Mouse (Mus musculus) layer of hippocampus, adult 2 months (tissue): ENCODE data around the gene Fkbp5. TPM values are rescaled to one million over a fixed set of nuclear protein-coding genes. Genes with fewer than 3 reads are reported as not detected.
"Not testable (repeated sequence)": the region's sequence is repeated elsewhere in the genome, so short reads cannot be mapped to it uniquely, and the experiment has no call there.

ENCODE experiments used
- DNase-seq, 2 experiments: peaks; one replicate each; pipeline ENCODE4 v3.0.0; 2022; ENCODE audit warnings: low spot score in 2 of 2
- H3K27ac ChIP-seq: fragments of 200-600 bp; 2 replicates; pipeline ENCODE4 v1.8.1; 2022
- H3K4me3 ChIP-seq: fragments of 200-600 bp; 2 replicates; pipeline ENCODE4 v1.8.1; 2022; ENCODE audit warnings: mild to moderate bottlenecking
- CTCF ChIP-seq: fragments of 200-600 bp; conservative IDR thresholded peaks from 2 replicates; pipeline ENCODE4 v1.8.1; 2022; ENCODE audit warnings: antibody characterized with exemption, mild to moderate bottlenecking, moderate library complexity
- total RNA-seq, 2 experiments: library from RNA; stranded (reverse); gene quantifications; 2 replicates each; pipeline ENCODE4 v1.2.3; 2021

The Fkbp5 gene
- total RNA-seq, 2 experiments from 2014 or later: 80.8 to 90.5 TPM

GRCm38 (mm10) chr17:28411381-28411960 is 105.9 kb downstream of the Fkbp5 start:
- no peak overlapping the region for H3K27ac ChIP-seq
- TF ChIP-seq CTCF: no peak
- no peak for DNase-seq
- no peak overlapping the region for H3K4me3 ChIP-seq

GRCm38 (mm10) chr17:28410731-28411130 is 106.6 kb downstream of the Fkbp5 start:
- H3K4me3 ChIP-seq: no peak overlapping the region
- TF ChIP-seq CTCF: no peak
- H3K27ac ChIP-seq: no peak overlapping the region
- DNase-seq: no peak

GRCm38 (mm10) chr17:28408251-28408918 is 108.9 kb downstream of the Fkbp5 start:
- Histone ChIP-seq H3K27ac (peak overlapping the region; percentile 11; the same call in 1 of the 2 replicates), H3K4me3 (no peak overlapping the region)
- no peak for TF ChIP-seq CTCF
- no peak for DNase-seq

GRCm38 (mm10) chr17:28407418-28408250 is 109.7 kb downstream of the Fkbp5 start:
- peak; percentile 93 for TF ChIP-seq CTCF
- no peak overlapping the region for H3K4me3 ChIP-seq
- peak overlapping the region; percentile 57 for H3K27ac ChIP-seq
- DNase-seq: peak; percentile 80 to 85

- no peak overlapping the region for H3K4me3 ChIP-seq
- H3K27ac ChIP-seq: peak overlapping the region; percentile 57; the same call in 1 of the 2 replicates
- no peak for TF ChIP-seq CTCF
- peak; percentile 62 to 69 for DNase-seq
These were observed 110.9 kb downstream of the Fkbp5 start for GRCm38 (mm10) chr17:28406471-28406870.

- not testable (repeated sequence) for H3K27ac ChIP-seq, H3K4me3 ChIP-seq, DNase-seq
These were observed 112.6 kb downstream of the Fkbp5 start for GRCm38 (mm10) chr17:28404745-28405144.

- Histone ChIP-seq H3K4me3 (no peak overlapping the region), H3K27ac (no peak overlapping the region)
- TF ChIP-seq CTCF: no peak
- DNase-seq: no peak
These were observed 113.0 kb downstream of the Fkbp5 start for GRCm38 (mm10) chr17:28404301-28404700.

- DNase-seq: no peak
- Histone ChIP-seq H3K27ac (no peak overlapping the region), H3K4me3 (no peak overlapping the region)
- TF ChIP-seq CTCF: no peak
These were observed 122.3 kb downstream of the Fkbp5 start for GRCm38 (mm10) chr17:28394994-28395393.

- DNase-seq: no peak
- no peak overlapping the region for H3K27ac ChIP-seq
- H3K4me3 ChIP-seq: no peak overlapping the region
- no peak for TF ChIP-seq CTCF
These were observed 123.1 kb downstream of the Fkbp5 start for GRCm38 (mm10) chr17:28394051-28394765.

- no peak for DNase-seq
- no peak for TF ChIP-seq CTCF
- H3K4me3 ChIP-seq: no peak overlapping the region
- no peak overlapping the region for H3K27ac ChIP-seq
These were observed 125.5 kb downstream of the Fkbp5 start for GRCm38 (mm10) chr17:28391568-28392432.

- Histone ChIP-seq H3K4me3 (no peak overlapping the region), H3K27ac (no peak overlapping the region)
- no peak for TF ChIP-seq CTCF
- no peak for DNase-seq
These were observed 128.8 kb downstream of the Fkbp5 start for GRCm38 (mm10) chr17:28388534-28388933.
